Mouse (Mus musculus): Measurements from ENCODE around the gene Jam3. TPM values are rescaled to one million over a fixed set of nuclear protein-coding genes. Genes with fewer than 3 reads are reported as not detected.
A peak's percentile ranks its signal among the peaks of the same experiment; 100 is the strongest.
"Not testable (repeated sequence)": the region's sequence is repeated elsewhere in the genome, so short reads cannot be mapped to it uniquely, and the experiment has no call there.

Gene Jam3
- polyA plus RNA-seq, 1 experiment from 2014 or later, result 144 TPM

DNA sequence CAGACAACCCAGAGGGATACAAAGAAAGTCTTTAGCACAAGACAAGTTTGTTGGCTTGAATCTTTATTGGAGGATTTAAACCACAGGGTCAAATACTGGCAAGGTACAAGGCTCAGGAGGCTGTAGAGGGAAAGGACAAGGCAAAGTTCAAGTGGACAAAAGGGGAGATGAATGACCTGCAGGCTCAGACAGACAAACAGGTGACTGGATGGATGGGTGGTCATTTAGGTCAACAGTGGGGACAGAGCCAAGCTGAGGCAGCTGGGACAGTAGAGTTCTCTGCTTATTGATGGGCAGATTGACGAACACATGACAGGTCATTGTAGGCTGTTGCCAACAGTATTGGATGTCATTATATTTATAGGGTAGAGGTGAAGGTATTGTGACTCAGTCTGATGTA, 11.8 kb upstream of the Jam3 start:
- Histone ChIP-seq H3K36me3 (no peaks in the 10 kb centered on the region), H3K9ac (replicated peaks) (no peak overlapping the region), H3K27me3 (no peaks in the 10 kb centered on the region), H3K4me2 (replicated peaks) (no peak overlapping the region), H3K27ac (replicated peaks) (no peak overlapping the region), H3K9me3 (no peaks in the 10 kb centered on the region), H3K4me1 (peaks cover 8% of the 10 kb centered on the region), H3K4me3 (no peak overlapping the region)
- WGBS, result 100% methylated on average over 1 of the region's 1 CpGs
- no peak for ATAC-seq (ENCODE audit: low FRiP score, low read depth)

DNA sequence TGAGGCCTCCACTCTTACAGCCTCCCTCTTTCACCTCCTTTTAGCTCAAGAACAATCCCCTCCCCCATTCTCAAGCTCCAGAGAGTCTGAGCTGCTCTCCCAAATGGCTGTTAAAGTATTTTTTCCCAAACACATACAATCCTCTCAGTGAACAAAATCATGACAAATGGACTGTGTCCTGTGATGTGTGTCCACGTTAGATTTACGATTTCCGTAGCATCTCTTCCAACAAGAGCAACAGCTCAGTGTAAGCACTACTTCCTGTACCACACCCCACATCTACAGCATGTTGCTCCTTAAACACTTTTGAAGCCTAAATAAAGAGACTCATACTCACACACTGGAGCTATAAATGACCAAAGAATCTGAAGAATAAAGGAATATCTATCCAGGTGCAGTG, 10.4 kb upstream of the Jam3 start:
- Histone ChIP-seq H3K27me3 (no peaks in the 10 kb centered on the region), H3K4me3 (no peak overlapping the region), H3K4me1 (peaks cover 8% of the 10 kb centered on the region), H3K9me3 (no peaks in the 10 kb centered on the region), H3K9ac (replicated peaks) (no peak overlapping the region), H3K4me2 (replicated peaks) (no peak overlapping the region), H3K27ac (replicated peaks) (no peak overlapping the region), H3K36me3 (no peaks in the 10 kb centered on the region)
- WGBS, result 80% methylated on average over 3 of the region's 3 CpGs
- ATAC-seq (ENCODE audit: low FRiP score, low read depth), result no peak

DNA sequence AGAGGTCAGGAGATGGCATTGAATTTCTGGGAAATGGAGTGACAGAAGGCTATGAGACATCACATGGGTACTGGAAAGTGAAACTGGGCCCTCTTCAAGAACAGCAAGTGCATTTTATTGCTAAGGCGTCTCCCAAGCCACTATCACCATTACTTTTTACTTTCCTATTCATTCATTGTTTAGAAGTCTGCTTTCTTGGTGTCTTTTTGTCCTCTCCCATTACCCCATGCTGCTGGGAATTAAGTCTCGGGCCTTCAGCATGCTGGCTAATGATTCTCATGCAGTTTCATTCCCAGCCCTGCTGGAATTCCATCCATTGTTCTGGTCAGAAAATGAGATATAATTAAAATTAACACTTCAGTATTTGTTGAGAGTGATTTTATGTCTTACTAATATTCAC, 9.7 kb upstream of the Jam3 start:
- ATAC-seq (ENCODE audit: low FRiP score, low read depth), result no peak
- WGBS, result 24% methylated on average over 2 of the region's 2 CpGs
- no peak overlapping the region for H3K27ac ChIP-seq (replicated peaks)
- H3K4me1 ChIP-seq, result peaks cover 8% of the 10 kb centered on the region
- no peak overlapping the region for H3K4me2 ChIP-seq (replicated peaks)
- no peak overlapping the region for H3K4me3 ChIP-seq
- no peaks in the 10 kb centered on the region for H3K9me3 ChIP-seq
- no peaks in the 10 kb centered on the region for H3K27me3 ChIP-seq
- no peaks in the 10 kb centered on the region for H3K36me3 ChIP-seq
- no peak overlapping the region for H3K9ac ChIP-seq (replicated peaks)

DNA sequence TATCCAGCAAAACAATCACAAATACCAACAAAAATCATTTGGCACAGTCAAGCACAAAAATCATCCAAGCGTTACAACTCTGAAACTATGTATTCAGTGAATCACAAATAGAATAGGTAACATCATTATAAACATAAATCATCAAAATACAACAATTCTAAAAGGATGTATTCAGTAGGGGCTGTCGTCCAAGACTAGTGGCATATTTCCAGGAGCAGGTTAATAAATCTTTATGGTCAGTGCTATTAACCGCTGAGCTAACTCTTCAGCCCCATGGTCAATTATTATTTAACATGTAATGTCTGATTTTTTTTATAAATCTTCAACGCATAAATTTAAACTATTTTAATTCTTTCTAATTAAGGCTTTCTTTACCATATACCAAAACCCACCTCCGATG, 8.4 kb upstream of the Jam3 start:
- ATAC-seq (ENCODE audit: low FRiP score, low read depth); H3K4me3 ChIP-seq; H3K9me3 ChIP-seq; H3K27me3 ChIP-seq; H3K4me1 ChIP-seq; H3K36me3 ChIP-seq; H3K9ac ChIP-seq (replicated peaks); H3K4me2 ChIP-seq (replicated peaks); H3K27ac ChIP-seq (replicated peaks): not testable (repeated sequence)
- 90% methylated on average over 5 of the region's 5 CpGs for WGBS

DNA sequence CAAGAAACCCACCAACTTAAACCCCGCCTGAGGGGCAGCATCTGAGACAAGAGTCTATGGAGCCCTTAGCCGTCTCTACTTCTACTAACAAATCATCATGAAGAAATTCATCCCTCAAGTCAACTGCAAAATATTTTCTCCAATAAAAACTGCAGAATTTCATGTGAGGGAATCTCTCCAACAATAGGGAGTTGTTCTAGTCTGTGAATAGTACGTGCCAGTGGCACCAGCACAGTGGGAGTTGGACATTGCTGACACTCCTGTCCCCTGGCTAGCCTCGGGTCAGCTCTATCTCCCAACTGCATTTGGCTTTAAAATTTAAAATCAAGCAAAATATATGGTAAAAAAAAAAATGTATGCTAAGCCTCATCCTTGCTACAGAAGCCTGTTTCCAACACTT, 1.4 kb downstream of the Jam3 start:
- Histone ChIP-seq H3K9me3 (no peaks in the 10 kb centered on the region), H3K4me1 (peaks cover 56% of the 10 kb centered on the region), H3K27me3 (no peaks in the 10 kb centered on the region), H3K4me2 (replicated peaks) (peak overlapping the region; percentile 69), H3K36me3 (no peaks in the 10 kb centered on the region), H3K27ac (replicated peaks) (0 out of 2 replicates have a peak overlapping the region, but pooled peaks have one; percentile 92), H3K9ac (replicated peaks) (peak overlapping the region; percentile 75), H3K4me3 (peak overlapping the region; percentile 77)
- no peak for ATAC-seq (ENCODE audit: low FRiP score, low read depth)
- 48% methylated on average over 4 of the region's 4 CpGs for WGBS

DNA sequence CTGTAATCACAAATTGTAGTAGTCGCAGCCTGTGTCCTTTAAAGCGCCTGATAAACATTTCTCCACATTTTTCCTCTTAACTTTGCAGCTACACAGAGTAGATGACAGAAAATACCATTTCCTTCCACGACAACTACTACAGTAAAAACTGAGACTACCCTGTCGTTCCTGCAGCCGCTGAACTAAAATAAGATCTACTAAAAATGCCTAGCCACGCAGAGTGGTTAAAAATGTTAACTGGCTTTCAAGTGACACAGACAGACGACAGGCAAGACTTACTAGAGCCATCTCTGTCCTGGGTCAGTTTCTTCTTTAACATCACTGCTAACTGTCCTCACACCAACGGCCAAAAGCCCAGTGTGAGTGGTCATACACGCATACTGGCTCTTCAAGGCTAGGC, 5.4 kb downstream of the Jam3 start:
- Histone ChIP-seq H3K4me2 (replicated peaks) (peak overlapping the region; percentile 43), H3K9ac (replicated peaks) (no peak overlapping the region), H3K4me1 (peaks cover 61% of the 10 kb centered on the region), H3K27ac (replicated peaks) (peak overlapping the region; percentile 79), H3K27me3 (no peaks in the 10 kb centered on the region), H3K4me3 (no peak overlapping the region), H3K9me3 (no peaks in the 10 kb centered on the region), H3K36me3 (peaks cover 18% of the 10 kb centered on the region; the same call in 1 of the 2 replicates)
- 48% methylated on average over 9 of the region's 9 CpGs for WGBS
- no peak for ATAC-seq (ENCODE audit: low FRiP score, low read depth)

DNA sequence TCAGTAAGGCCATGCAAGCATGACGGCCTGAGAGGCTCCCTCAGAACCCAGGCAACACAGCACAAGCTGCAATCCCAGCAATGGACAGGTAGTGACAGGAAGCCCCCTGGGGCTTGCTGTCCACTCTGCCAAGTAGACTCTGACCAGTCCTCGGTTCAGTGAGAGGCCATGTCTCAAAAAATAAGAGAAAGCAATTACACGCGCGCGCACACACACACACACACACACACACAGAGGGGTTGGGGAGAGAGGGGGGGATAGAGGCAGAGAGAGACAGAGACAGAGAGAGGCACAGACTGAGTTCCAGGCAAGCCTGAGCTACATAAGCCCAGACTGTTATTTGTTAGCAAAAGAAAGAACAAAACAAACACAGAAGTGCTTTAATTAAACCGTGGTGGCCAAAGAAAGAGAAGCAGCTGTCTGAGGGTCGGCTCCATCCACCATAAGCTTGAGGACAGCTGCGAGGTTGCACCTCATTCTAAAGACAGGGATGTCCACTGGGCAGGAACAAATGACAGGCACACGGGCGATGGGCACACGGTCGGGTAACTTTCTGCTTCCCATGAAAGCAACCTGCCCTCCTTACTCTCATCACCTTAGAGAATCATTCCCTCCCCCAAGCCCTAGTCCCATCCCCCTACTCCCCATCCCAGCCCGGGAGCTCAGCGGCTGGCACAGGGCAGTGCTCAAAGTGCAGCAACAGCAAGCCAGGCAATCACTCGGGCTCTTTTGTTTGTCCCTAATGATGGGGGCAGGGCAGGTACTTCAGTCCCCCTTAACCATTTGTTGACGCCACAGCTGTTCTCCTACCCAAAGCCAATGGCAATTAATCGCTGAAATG, 6.4 kb downstream of the Jam3 start:
- Histone ChIP-seq H3K4me1 (peaks cover 60% of the 10 kb centered on the region), H3K9ac (replicated peaks) (peak overlapping the region; percentile 21; the same call in 1 of the 2 replicates), H3K4me3 (peak overlapping the region; percentile 23)

DNA sequence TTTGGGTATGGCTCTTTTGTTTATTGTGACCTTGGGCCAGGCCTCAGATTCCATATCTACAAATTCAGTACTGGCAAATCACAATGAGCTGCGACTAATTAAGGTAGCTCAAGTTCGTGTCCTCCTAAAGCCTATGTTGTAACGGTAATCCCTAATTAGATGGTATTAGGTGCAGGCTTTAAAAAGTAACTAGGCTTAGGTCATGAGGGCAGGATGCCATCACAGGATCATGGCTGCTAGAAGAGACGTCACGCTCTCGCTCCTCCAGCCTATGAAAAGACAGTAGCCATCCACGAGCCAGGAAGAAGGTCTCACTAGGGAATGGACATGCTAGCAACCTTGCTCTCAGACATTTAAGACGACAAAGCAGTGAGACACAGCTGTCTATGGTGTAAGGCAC, 7.3 kb downstream of the Jam3 start:
- H3K4me2 ChIP-seq (replicated peaks), result no peak overlapping the region
- WGBS, result 81% methylated on average over 8 of the region's 8 CpGs
- peaks cover 18% of the 10 kb centered on the region; the same call in 1 of the 2 replicates for H3K36me3 ChIP-seq

More for the DNA sequence above, 6.4 kb downstream of the Jam3 start:
- Histone ChIP-seq H3K27ac (replicated peaks) (peak overlapping the region; percentile 79), H3K36me3 (peaks cover 18% of the 10 kb centered on the region; the same call in 1 of the 2 replicates), H3K4me2 (replicated peaks) (peak overlapping the region; percentile 43), H3K27me3 (no peaks in the 10 kb centered on the region), H3K9me3 (no peaks in the 10 kb centered on the region)
- 20% methylated on average over 18 of the region's 18 CpGs for WGBS
- peak; percentile 87 for ATAC-seq (ENCODE audit: low FRiP score, low read depth)

DNA sequence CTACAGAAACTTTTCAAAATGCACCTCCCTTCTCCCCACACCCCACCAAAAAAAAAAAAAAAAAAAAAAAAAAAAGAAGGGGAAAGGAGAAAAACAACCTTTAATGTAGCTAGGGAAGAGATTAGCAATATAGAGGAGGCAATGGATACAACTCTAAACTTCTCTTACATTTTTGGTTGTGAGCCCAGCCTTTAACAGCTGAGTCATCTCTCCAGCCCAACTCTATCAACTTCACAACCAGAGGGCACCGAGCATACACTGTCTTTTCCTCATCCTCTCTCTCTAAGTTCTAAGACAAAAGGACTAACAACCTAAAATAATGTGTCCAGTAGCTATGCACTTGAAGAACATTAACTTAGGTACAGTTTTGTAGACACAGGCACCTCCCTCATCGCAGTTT, 8.4 kb downstream of the Jam3 start:
- H3K4me2 ChIP-seq (replicated peaks), result no peak overlapping the region
- no peak overlapping the region for H3K4me3 ChIP-seq
- peaks cover 43% of the 10 kb centered on the region for H3K4me1 ChIP-seq
- no peak overlapping the region for H3K9ac ChIP-seq (replicated peaks)
- ATAC-seq (ENCODE audit: low FRiP score, low read depth), result no peak
- no peak overlapping the region for H3K27ac ChIP-seq (replicated peaks)
- 91% methylated on average over 2 of the region's 2 CpGs for WGBS
- H3K27me3 ChIP-seq, result no peaks in the 10 kb centered on the region
- peaks cover 29% of the 10 kb centered on the region for H3K36me3 ChIP-seq
- no peaks in the 10 kb centered on the region for H3K9me3 ChIP-seq

More for the DNA sequence above, 7.3 kb downstream of the Jam3 start:
- no peak for ATAC-seq (ENCODE audit: low FRiP score, low read depth)
- peaks cover 52% of the 10 kb centered on the region for H3K4me1 ChIP-seq
- H3K4me3 ChIP-seq, result no peak overlapping the region
- no peak overlapping the region for H3K9ac ChIP-seq (replicated peaks)
- H3K9me3 ChIP-seq, result no peaks in the 10 kb centered on the region
- peak overlapping the region; percentile 79; the same call in 1 of the 2 replicates for H3K27ac ChIP-seq (replicated peaks)
- H3K27me3 ChIP-seq, result no peaks in the 10 kb centered on the region

DNA sequence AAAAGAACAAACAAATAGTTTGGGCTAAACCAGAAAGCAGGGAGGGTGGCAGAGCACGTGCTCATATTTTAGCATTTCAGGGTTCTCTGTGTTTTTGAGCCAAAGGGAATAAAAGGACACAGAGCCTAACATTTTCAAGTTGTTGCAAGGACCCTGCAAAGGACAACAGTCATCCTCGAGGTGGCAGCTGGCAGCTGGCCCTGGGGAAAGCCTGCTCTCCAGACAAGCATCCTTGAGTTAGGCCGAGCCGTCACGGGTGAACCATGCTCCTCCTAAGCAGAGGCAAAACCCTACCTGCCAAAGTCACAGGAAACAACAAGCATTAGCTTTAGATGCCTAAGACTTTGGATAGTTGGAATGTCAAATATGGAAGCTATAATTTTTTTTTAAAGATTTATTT, 10.2 kb downstream of the Jam3 start:
- WGBS, result 82% methylated on average over 5 of the region's 5 CpGs
- H3K4me1 ChIP-seq, result peaks cover 24% of the 10 kb centered on the region
- no peak overlapping the region for H3K27ac ChIP-seq (replicated peaks)
- no peak overlapping the region for H3K4me3 ChIP-seq
- peaks cover 47% of the 10 kb centered on the region for H3K36me3 ChIP-seq
- no peak overlapping the region for H3K9ac ChIP-seq (replicated peaks)
- no peaks in the 10 kb centered on the region for H3K27me3 ChIP-seq
- H3K9me3 ChIP-seq, result 0 out of 2 replicates have a peak, but pooled peaks cover 2% of the 10 kb centered on the region
- no peak overlapping the region for H3K4me2 ChIP-seq (replicated peaks)
- no peak for ATAC-seq (ENCODE audit: low FRiP score, low read depth)

DNA sequence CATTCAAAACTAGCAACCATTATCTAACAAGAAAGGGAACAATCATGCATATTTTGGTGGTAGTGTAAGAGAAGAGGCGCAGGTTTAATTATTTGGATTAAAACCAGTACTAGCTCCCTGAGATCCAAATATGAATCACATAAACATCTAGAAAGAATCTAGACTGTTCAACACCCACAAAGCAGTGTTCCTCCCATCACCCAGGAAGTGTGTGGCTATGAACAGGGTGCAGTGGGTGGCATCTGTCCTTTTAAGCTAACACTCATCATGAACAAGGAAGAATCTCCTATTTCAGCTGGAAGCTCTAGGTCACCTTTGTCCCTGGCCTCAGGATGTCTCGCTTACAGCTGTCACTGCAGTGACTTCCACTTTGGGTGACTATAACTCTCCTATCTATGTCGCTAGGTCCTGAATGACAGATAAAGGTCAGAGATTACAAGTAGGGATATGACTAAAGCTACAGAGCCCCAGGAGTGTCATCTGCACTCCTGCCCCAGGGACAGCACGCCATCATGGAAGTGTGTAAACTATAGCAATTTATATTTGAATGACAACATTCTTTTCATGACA, 10.9 kb downstream of the Jam3 start:
- WGBS, result 87% methylated on average over 4 of the region's 4 CpGs
- Histone ChIP-seq H3K4me3 (no peak overlapping the region), H3K9me3 (0 out of 2 replicates have a peak, but pooled peaks cover 2% of the 10 kb centered on the region), H3K27me3 (no peaks in the 10 kb centered on the region), H3K27ac (replicated peaks) (no peak overlapping the region), H3K36me3 (peaks cover 48% of the 10 kb centered on the region), H3K4me1 (peaks cover 19% of the 10 kb centered on the region), H3K4me2 (replicated peaks) (no peak overlapping the region), H3K9ac (replicated peaks) (no peak overlapping the region)
- ATAC-seq (ENCODE audit: low FRiP score, low read depth), result no peak

DNA sequence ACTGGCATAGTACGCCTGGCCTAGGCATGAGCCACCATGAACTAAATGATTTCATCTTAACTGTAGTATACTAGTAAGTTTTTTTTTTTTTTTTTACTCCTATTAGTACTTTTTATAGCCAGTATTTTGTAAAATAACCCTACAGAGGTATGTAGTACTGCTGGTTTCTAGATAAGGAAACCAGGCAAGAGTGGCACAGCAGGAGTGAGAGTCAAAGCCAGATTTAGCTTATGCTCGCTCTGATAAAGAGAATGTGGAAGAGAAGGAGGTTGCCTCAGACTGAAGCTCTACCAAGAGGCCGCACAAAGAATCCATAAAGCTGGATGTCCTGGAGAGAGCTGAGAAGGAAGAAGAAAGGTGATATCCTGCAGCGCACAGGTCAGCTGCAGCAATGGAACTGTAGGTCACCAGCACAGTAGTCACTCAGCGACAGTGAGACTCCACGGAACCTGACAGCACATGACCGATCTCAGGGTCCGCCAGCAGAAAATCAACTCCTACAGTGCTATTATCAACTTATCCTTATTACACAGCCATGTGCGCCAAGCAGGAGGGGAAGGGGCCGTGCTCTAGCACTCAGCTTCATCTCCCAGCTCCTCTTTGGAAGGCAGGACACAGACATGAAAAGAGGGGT, 14.7 kb downstream of the Jam3 start:
- H3K4me3 ChIP-seq, result no peak overlapping the region
- WGBS, result 94% methylated on average over 10 of the region's 10 CpGs
- ATAC-seq (ENCODE audit: low FRiP score, low read depth), result no peak
- no peak overlapping the region for H3K9ac ChIP-seq (replicated peaks)
- no peaks in the 10 kb centered on the region for H3K27me3 ChIP-seq
- 0 out of 2 replicates have a peak, but pooled peaks cover 2% of the 10 kb centered on the region for H3K9me3 ChIP-seq
- H3K36me3 ChIP-seq, result peaks cover 37% of the 10 kb centered on the region
- H3K4me1 ChIP-seq, result no peaks in the 10 kb centered on the region
- no peak overlapping the region for H3K27ac ChIP-seq (replicated peaks)
- no peak overlapping the region for H3K4me2 ChIP-seq (replicated peaks)

Measured in midbrain, embryonic 12.5 days (tissue).